Mouse (Mus musculus) central nervous system, embryonic 14 days (tissue): ENCODE measurements around the gene Grhpr. TPM values are rescaled to one million over a fixed set of nuclear protein-coding genes. Genes with fewer than 3 reads are reported as not detected.

ENCODE experiments used
- polyA plus RNA-seq: library from polyadenylated mRNA; depleted of rRNA; stranded (reverse); fragments of >200 nt; gene quantifications from 2 replicates; pipeline ENCODE4 v1.2.3, GENCODE M21; 2012; rRNA removed

Gene Grhpr
- 19.5 and 23.3 TPM in 2 replicates for polyA plus RNA-seq

GRCm38 (mm10) chr4:44981280-44981973 lies at the start of gene Grhpr:
TSS of gene Grhpr (plus strand) at chr4:44981395.

GRCm38 (mm10) chr4:45012105-45012975 lies 31.1 kb downstream of the Grhpr start, which contains the start of gene Zbtb5:
TSS of gene Zbtb5 (minus strand) at chr4:45012412.

GRCm38 (mm10) chr4:45018452-45018980 lies 37.3 kb downstream of the Grhpr start, which contains the start of gene Polr1e:
TSS of gene Polr1e (plus strand) at chr4:45018583.

Other genes starting within 250 kb of the Grhpr start
- 40.1 and 44.5 TPM in 2 replicates for gene Zcchc7, start 225.5 kb upstream of the Grhpr start, polyA plus RNA-seq
- gene Zbtb5, start 31.0 kb downstream of the Grhpr start, polyA plus RNA-seq = 30.9 and 35.8 TPM in 2 replicates
- 21.3 and 21.8 TPM in 2 replicates for gene Polr1e, start 37.2 kb downstream of the Grhpr start, polyA plus RNA-seq
- gene Fbxo10, start 103.2 kb downstream of the Grhpr start, polyA plus RNA-seq = 28.6 and 30.8 TPM in 2 replicates
- gene Tomm5, start 126.7 kb downstream of the Grhpr start, polyA plus RNA-seq = 140 and 148 TPM in 2 replicates
- gene Frmpd1, start 203.5 kb downstream of the Grhpr start, polyA plus RNA-seq = 1.1 and 2.1 TPM in 2 replicates